Mouse (Mus musculus): ENCODE results near the gene Tshz2. TPM values are rescaled to one million over a fixed set of nuclear protein-coding genes. Genes with fewer than 3 reads are reported as not detected.

The Tshz2 gene
- polyA plus RNA-seq, 1 experiment from 2014 or later: 2.3 TPM

DNA sequence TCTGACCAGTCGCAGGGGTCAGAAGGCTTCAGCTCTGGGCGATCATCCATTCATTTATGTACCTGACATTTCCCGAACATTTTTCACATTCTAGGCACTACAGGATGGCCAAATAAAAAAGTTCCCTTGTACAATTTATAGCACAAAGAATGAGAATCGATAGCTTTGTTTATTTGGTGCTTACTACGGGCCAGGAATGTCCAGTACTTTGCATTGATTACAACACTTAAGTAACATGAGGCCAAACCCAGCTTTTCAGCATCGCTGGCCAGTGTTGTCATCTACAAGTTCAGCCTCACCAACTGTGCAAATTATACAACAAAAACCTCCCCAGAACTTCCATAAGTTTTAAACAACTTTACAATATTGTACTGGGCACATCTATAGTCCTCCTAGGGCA is 315.3 kb downstream of the Tshz2 start:
- 85% methylated on average over 6 of the region's 6 CpGs for WGBS
- no peak overlapping the region for H3K4me3 ChIP-seq (ENCODE audit: low read depth, low read length)
- ATAC-seq (replicated peaks; ENCODE audit: insufficient number of reproducible peaks, low FRiP score, low TSS enrichment, low read depth) (no peak), DNase-seq (ENCODE audit: low spot score) (no peak)
- H3K9me3 ChIP-seq (replicated peaks; ENCODE audit: control insufficient read depth, low read length): no peaks in the 10 kb centered on the region
- no peaks in the 10 kb centered on the region for H3K36me3 ChIP-seq (replicated peaks; ENCODE audit: control insufficient read depth, insufficient read depth, low read depth, low read length)
- H3K4me1 ChIP-seq (ENCODE audit: control insufficient read depth, insufficient read depth, low read length): no peaks in the 10 kb centered on the region
- H3K4me2 ChIP-seq (ENCODE audit: low read depth, low read length): no peak overlapping the region
- no peaks in the 10 kb centered on the region for H3K27me3 ChIP-seq (ENCODE audit: control insufficient read depth, insufficient read depth, low read length)
- no peak overlapping the region for H3K9ac ChIP-seq (replicated peaks; ENCODE audit: low read length)
- H3K27ac ChIP-seq (replicated peaks; ENCODE audit: low read depth, low read length): no peak overlapping the region

DNA sequence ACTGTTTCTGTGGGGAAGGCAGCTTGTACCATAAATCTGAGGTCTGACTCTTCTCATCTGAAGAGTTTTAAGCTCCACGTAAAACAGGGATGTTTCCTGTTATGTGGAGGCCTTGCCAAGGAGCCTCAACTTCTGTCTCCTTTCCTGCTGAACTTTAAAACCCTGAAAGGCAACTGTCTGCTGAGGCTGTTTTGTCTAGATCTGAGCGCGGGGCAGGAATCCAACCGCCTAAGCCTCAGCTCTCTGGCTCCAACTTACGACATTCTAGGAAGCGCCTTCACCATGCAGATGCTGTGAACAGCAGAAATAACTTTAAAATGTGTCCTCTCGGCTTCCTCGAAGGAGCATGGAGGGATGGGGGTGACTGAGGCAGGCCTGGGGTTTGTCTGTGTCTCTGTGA is 318.2 kb downstream of the Tshz2 start:
- DNase-seq (ENCODE audit: low spot score): no peak
- no peak overlapping the region for H3K4me2 ChIP-seq (ENCODE audit: low read depth, low read length)
- 81% methylated on average over 8 of the region's 8 CpGs for WGBS
- no peak overlapping the region for H3K9ac ChIP-seq (replicated peaks; ENCODE audit: low read length)
- H3K4me1 ChIP-seq (ENCODE audit: control insufficient read depth, insufficient read depth, low read length): no peaks in the 10 kb centered on the region
- H3K36me3 ChIP-seq (replicated peaks; ENCODE audit: control insufficient read depth, insufficient read depth, low read depth, low read length): no peaks in the 10 kb centered on the region
- H3K4me3 ChIP-seq (ENCODE audit: low read depth, low read length): no peak overlapping the region
- H3K27ac ChIP-seq (replicated peaks; ENCODE audit: low read depth, low read length): no peak overlapping the region
- no peaks in the 10 kb centered on the region for H3K9me3 ChIP-seq (replicated peaks; ENCODE audit: control insufficient read depth, low read length)
- ATAC-seq (replicated peaks; ENCODE audit: insufficient number of reproducible peaks, low FRiP score, low TSS enrichment, low read depth): no peak
- H3K27me3 ChIP-seq (ENCODE audit: control insufficient read depth, insufficient read depth, low read length): no peaks in the 10 kb centered on the region

DNA sequence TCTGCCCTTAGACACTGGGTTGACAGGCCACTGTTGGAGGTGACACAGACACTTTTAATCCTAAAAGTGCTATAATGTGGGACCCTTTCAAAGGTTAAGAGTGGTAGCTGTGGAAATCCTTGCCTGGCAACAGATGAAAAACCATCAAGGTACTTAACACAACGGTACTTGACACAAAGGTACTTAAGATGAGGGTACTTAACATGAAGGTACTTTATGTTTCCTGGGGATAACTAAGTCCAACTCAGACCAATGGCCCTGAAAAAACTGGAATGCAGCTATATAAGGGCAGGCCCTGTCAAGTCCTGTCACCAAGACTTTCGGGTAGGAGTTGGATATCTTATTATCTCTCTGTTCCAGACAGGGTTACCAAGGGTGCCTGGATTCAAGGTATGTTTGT is 320.2 kb downstream of the Tshz2 start:
- H3K27me3 ChIP-seq (ENCODE audit: control insufficient read depth, insufficient read depth, low read length): no peaks in the 10 kb centered on the region
- H3K27ac ChIP-seq (replicated peaks; ENCODE audit: low read depth, low read length): no peak overlapping the region
- no peak overlapping the region for H3K4me3 ChIP-seq (ENCODE audit: low read depth, low read length)
- no peak overlapping the region for H3K4me2 ChIP-seq (ENCODE audit: low read depth, low read length)
- no peak for ATAC-seq (replicated peaks; ENCODE audit: insufficient number of reproducible peaks, low FRiP score, low TSS enrichment, low read depth)
- H3K9me3 ChIP-seq (replicated peaks; ENCODE audit: control insufficient read depth, low read length): no peaks in the 10 kb centered on the region
- 88% methylated on average over 2 of the region's 2 CpGs for WGBS
- H3K9ac ChIP-seq (replicated peaks; ENCODE audit: low read length): no peak overlapping the region
- H3K4me1 ChIP-seq (ENCODE audit: control insufficient read depth, insufficient read depth, low read length): no peaks in the 10 kb centered on the region
- no peak for DNase-seq (ENCODE audit: low spot score)
- no peaks in the 10 kb centered on the region for H3K36me3 ChIP-seq (replicated peaks; ENCODE audit: control insufficient read depth, insufficient read depth, low read depth, low read length)

DNA sequence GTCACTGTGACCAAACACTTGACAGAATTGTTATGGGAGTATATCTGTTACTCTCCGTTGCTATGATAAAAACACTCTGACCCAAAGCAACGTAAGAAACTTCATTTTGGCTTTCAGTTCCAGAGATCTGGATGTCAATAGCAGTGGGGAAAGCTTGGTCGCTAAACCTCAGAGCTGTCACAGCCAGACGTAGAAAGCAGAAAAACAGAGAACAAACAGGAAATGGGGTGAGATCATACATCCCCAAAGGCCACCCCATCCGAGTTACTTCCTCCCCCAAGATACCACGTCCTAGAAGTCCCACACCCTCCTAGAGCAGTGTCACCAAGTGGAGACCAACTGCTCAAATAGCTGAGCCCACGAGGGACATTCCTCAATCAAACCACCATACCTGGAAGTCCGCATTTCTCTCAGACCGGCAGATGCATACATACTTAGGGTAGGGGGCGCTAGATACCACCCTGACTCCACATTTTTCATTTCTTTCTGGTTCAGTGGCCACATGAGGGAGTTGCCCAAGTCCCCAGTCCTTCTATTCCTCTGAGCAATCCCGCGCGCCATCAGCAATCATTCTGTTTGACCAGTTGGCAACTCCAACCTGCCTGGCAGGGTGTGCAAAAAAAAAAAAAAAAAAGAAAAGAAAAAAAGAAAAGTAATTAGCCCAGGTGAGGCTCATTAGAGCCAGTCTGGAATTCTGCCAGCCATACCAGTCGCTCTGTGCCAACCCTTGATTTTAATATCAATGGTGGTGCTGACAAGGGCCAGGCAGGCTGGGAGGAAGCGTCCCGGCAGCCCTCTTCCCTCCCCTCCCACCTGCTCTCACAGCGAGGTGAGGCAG is 326.1 kb downstream of the Tshz2 start:
- H3K4me3 ChIP-seq (ENCODE audit: low read depth, low read length): no peak overlapping the region
- H3K27me3 ChIP-seq (ENCODE audit: control insufficient read depth, insufficient read depth, low read length): no peaks in the 10 kb centered on the region
- no peak overlapping the region for H3K9ac ChIP-seq (replicated peaks; ENCODE audit: low read length)
- H3K9me3 ChIP-seq (replicated peaks; ENCODE audit: control insufficient read depth, low read length): no peaks in the 10 kb centered on the region
- WGBS: 39% methylated on average over 17 of the region's 17 CpGs
- no peak overlapping the region for H3K27ac ChIP-seq (replicated peaks; ENCODE audit: low read depth, low read length)
- DNase-seq (ENCODE audit: low spot score) (peak; percentile 38), ATAC-seq (replicated peaks; ENCODE audit: insufficient number of reproducible peaks, low FRiP score, low TSS enrichment, low read depth) (no peak)
- H3K4me2 ChIP-seq (ENCODE audit: low read depth, low read length): no peak overlapping the region
- H3K36me3 ChIP-seq (replicated peaks; ENCODE audit: control insufficient read depth, insufficient read depth, low read depth, low read length): no peaks in the 10 kb centered on the region
- H3K4me1 ChIP-seq (ENCODE audit: control insufficient read depth, insufficient read depth, low read length): no peaks in the 10 kb centered on the region

DNA sequence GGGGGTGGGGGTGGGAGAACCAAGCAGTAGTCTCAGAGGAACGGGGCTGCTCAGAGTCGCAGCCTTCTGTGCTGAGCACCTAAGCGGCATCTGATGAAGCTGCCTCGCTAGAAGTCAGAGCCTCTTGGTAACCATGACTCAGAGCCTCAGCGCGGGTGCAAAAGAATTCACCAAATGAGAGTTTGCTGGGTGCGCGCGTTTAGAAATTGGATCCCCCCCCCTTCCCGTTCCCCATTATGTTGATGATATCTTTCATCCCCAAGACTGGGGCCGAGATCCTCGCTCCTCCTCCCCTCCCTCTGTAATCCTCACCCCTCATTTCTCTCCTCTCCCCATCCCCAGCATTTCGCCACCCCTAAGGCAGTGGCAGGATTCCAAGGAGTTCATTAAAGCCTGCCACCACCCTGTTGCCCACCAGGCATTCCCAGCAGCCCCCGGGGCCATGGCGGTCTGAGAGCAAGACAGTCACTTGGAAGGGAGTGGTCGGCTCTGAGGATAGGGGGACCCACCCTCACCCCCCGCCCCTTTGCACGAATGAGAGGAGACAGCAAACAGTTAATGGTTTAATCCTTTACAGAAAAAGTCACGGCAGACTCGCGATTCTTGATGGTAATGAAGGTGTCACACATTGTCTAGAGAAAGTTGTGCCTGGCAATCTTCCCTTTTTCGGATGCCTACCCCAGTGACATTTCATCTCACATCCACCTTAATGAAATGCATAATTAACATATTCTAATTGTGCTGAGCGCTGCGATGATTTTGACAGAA is 328.8 kb downstream of the Tshz2 start:
- 22% methylated on average over 24 of the region's 24 CpGs for WGBS
- no peak overlapping the region; the same call in 1 of the 2 replicates for H3K9ac ChIP-seq (replicated peaks; ENCODE audit: low read length)
- no peak overlapping the region for H3K27ac ChIP-seq (replicated peaks; ENCODE audit: low read depth, low read length)
- no peaks in the 10 kb centered on the region for H3K4me1 ChIP-seq (ENCODE audit: control insufficient read depth, insufficient read depth, low read length)
- peak overlapping the region; percentile 18 for H3K4me3 ChIP-seq (ENCODE audit: low read depth, low read length)
- no peaks in the 10 kb centered on the region for H3K9me3 ChIP-seq (replicated peaks; ENCODE audit: control insufficient read depth, low read length)
- DNase-seq (ENCODE audit: low spot score) (peak; percentile 52), ATAC-seq (replicated peaks; ENCODE audit: insufficient number of reproducible peaks, low FRiP score, low TSS enrichment, low read depth) (no peak; the same call in 1 of the 2 replicates)
- no peaks in the 10 kb centered on the region for H3K36me3 ChIP-seq (replicated peaks; ENCODE audit: control insufficient read depth, insufficient read depth, low read depth, low read length)
- H3K4me2 ChIP-seq (ENCODE audit: low read depth, low read length): peak overlapping the region; percentile 47
- H3K27me3 ChIP-seq (ENCODE audit: control insufficient read depth, insufficient read depth, low read length): no peaks in the 10 kb centered on the region

DNA sequence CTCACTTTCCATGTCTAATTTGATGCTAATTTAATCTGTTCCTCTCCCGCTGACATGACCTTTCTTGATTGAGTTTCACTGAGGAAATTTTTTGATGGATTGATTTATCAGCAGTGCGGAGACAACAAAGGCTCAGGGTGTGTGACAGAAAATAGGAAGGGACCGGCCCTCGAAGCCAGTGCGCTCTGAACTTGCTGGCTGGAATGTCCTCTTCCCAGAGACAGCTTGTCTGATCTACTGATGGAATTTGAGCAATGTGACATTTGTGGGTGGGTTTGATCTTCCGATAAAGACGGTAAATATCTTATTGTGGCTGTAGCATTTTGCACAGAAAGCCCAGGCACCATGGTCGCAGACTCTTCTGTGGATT is 329.4 kb downstream of the Tshz2 start:
- no peaks in the 10 kb centered on the region for H3K27me3 ChIP-seq (ENCODE audit: control insufficient read depth, insufficient read depth, low read length)
- no peaks in the 10 kb centered on the region for H3K36me3 ChIP-seq (replicated peaks; ENCODE audit: control insufficient read depth, insufficient read depth, low read depth, low read length)
- no peaks in the 10 kb centered on the region for H3K4me1 ChIP-seq (ENCODE audit: control insufficient read depth, insufficient read depth, low read length)
- no peak for DNase-seq (ENCODE audit: low spot score)
- ATAC-seq (replicated peaks; ENCODE audit: insufficient number of reproducible peaks, low FRiP score, low TSS enrichment, low read depth): no peak
- no peak overlapping the region for H3K4me3 ChIP-seq (ENCODE audit: low read depth, low read length)
- no peaks in the 10 kb centered on the region for H3K9me3 ChIP-seq (replicated peaks; ENCODE audit: control insufficient read depth, low read length)
- H3K4me2 ChIP-seq (ENCODE audit: low read depth, low read length): no peak overlapping the region; the same call in 1 of the 2 replicates
- WGBS: 47% methylated on average over 8 of the region's 8 CpGs
- no peak overlapping the region for H3K27ac ChIP-seq (replicated peaks; ENCODE audit: low read depth, low read length)
- no peak overlapping the region for H3K9ac ChIP-seq (replicated peaks; ENCODE audit: low read length)

DNA sequence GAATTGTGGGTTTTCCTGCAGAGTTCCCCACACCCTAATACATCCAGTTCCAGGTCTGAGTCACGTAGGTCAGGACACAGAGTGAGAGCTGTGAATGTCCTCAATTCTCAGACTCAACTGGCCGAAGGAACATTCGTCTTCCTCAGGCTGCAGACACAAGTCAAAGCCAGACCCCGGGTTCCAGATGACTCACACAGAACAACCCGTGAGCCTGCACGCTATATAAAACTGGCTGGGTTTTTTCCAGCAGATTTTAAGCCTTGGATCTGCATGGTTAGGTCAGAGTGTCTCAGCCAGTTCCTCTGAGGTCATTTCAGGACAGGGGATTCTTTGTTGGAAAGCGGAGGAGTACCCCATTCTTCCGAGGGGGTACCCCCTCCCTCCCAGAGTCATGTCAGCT is 330.0 kb downstream of the Tshz2 start:
- H3K4me1 ChIP-seq (ENCODE audit: control insufficient read depth, insufficient read depth, low read length): no peaks in the 10 kb centered on the region
- H3K36me3 ChIP-seq (replicated peaks; ENCODE audit: control insufficient read depth, insufficient read depth, low read depth, low read length): no peaks in the 10 kb centered on the region
- H3K4me3 ChIP-seq (ENCODE audit: low read depth, low read length): no peak overlapping the region
- no peak overlapping the region for H3K9ac ChIP-seq (replicated peaks; ENCODE audit: low read length)
- no peaks in the 10 kb centered on the region for H3K27me3 ChIP-seq (ENCODE audit: control insufficient read depth, insufficient read depth, low read length)
- H3K27ac ChIP-seq (replicated peaks; ENCODE audit: low read depth, low read length): no peak overlapping the region
- ATAC-seq (replicated peaks; ENCODE audit: insufficient number of reproducible peaks, low FRiP score, low TSS enrichment, low read depth): no peak
- H3K4me2 ChIP-seq (ENCODE audit: low read depth, low read length): no peak overlapping the region
- no peaks in the 10 kb centered on the region for H3K9me3 ChIP-seq (replicated peaks; ENCODE audit: control insufficient read depth, low read length)
- 81% methylated on average over 8 of the region's 8 CpGs for WGBS
- no peak for DNase-seq (ENCODE audit: low spot score)

DNA sequence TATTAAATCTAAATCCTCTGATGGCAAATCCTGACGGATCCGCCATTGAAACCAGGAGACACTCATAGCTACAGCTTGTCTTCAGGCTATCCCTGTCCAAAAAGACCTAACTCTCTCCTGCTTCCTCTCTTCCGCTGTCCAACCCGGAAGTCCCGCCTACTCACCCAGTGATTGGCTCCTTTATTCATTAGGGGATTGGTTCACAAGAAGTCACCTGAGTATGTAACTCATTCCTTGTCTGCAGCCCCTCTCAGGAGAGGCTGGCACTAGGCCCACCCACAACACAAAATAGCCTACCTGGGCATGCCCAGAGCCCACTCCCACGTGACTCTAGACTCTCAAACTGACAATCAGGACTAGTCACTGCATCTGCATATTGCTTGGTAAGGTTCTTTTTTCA is 337.7 kb downstream of the Tshz2 start:
- 94% methylated on average over 6 of the region's 6 CpGs for WGBS
- H3K27ac ChIP-seq (replicated peaks; ENCODE audit: low read depth, low read length): no peak overlapping the region
- DNase-seq (ENCODE audit: low spot score): no peak
- ATAC-seq (replicated peaks; ENCODE audit: insufficient number of reproducible peaks, low FRiP score, low TSS enrichment, low read depth): no peak
- no peaks in the 10 kb centered on the region for H3K9me3 ChIP-seq (replicated peaks; ENCODE audit: control insufficient read depth, low read length)
- no peaks in the 10 kb centered on the region for H3K27me3 ChIP-seq (ENCODE audit: control insufficient read depth, insufficient read depth, low read length)
- no peaks in the 10 kb centered on the region for H3K36me3 ChIP-seq (replicated peaks; ENCODE audit: control insufficient read depth, insufficient read depth, low read depth, low read length)
- no peaks in the 10 kb centered on the region for H3K4me1 ChIP-seq (ENCODE audit: control insufficient read depth, insufficient read depth, low read length)
- no peak overlapping the region for H3K4me3 ChIP-seq (ENCODE audit: low read depth, low read length)
- H3K9ac ChIP-seq (replicated peaks; ENCODE audit: low read length): no peak overlapping the region
- no peak overlapping the region for H3K4me2 ChIP-seq (ENCODE audit: low read depth, low read length)
